Mouse (Mus musculus): ENCODE measurements around the gene Gadd45a.

The Gadd45a gene

DNA sequence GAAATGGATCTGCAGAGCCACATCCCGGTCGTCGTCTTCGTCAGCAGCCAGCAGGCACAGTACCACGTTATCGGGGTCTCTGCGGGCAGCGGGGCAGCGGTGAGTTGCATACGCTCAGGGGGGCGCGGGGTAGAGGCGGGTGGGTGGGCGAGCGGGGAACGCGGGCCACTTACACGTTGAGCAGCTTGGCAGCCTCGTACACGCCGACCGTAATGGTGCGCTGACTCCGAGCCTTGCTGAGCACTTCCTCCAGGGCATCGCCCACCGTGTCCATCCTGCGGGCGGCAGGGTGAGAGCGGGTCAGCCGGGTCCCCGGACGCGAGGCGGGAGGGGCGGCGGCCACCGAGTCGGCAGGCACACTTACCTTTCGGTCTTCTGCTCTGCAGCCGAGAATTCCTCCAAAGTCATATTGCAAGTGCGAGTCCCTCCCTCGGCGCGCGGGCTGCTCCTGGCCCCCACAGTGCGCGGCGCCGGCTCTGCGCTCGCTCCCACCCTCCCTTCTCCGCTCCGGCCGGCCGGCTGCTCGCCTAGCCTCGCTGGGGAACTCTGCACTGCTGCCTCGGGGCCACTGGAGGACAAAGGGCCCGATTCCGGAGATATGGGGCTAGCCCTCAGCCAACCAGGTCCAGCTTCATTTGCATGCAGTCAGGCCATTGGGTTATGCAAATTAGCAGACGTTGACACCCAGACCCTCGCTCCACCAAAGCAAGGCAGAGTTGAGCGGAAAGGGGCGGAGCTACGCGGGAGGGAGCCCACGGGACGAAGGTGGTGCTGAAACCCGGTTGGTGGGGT is at the start of gene Gadd45a:
TSS of gene Gadd45a (minus strand) at position 621 of the 792 bp plus-strand sequence.
- peak; percentile 96 to 99 for DNase-seq

DNA sequence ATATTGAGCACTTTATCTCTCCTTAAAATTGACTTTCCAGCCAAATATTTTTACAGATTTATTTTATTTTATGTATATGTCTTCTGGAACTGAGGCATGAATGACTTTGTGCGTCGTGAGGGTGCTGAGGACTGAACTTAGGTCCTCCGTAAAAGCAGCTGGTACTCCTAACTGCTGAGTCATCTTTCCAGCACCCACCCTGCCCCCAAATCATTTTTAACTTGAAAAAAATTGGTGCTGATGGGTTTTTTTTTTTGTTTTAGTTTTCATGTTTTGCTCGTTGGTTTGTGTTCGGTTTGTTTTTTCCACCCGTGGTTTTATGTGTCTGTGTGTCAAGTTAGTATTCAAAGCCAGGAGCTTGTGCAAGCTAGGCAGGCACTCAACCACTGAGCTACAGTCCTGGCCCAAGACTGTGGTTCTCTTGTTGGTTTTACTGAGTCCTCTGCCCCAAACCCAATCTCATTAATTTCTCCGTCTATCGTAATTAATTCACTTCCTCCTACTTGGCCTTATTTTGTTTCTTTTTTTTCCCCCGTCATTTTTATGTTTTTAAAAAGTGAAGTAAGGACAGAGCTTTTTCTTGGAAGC is 48.7 kb upstream of the Gadd45a start:
- DNase-seq = no peak

DNA sequence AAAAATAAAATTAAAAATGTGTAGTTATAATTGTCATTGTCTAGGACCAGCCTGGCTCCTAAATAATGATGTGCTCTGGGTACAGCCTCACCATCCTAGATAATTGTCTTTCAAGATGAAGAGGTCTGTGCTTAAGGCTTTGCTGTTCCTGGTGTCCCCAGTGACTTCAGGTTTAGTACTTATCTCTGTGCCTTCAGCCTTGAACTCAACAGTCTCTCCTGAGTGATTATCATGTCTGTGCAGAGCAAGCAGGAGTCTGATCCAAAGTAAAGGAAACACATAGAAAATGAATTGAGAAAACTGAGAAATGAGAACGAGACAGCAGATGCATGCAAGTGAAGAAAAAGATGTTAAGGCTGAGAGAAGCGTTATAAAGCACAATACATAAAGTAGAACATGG is 47.2 kb upstream of the Gadd45a start:
- no peak for DNase-seq

DNA sequence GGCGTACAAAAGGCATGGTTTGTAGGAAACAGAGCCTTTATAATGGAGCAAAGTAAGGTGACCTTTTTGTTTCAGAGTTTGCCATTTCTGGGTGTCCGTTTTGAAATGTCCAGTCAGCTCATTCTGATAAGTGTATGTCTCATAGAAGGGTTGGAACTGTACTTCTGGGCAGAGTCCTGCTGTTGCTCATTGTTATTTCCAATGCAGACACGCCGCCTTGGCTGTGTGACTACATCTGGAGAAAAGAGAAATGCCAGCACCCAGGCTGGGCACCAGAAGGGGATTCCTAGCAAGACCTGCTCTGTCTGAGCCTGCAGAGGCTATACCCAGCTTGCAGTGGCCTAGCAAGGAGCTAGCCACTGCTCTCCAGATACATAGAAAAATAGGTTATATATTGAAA is 43.9 kb upstream of the Gadd45a start:
- no peak for DNase-seq

DNA sequence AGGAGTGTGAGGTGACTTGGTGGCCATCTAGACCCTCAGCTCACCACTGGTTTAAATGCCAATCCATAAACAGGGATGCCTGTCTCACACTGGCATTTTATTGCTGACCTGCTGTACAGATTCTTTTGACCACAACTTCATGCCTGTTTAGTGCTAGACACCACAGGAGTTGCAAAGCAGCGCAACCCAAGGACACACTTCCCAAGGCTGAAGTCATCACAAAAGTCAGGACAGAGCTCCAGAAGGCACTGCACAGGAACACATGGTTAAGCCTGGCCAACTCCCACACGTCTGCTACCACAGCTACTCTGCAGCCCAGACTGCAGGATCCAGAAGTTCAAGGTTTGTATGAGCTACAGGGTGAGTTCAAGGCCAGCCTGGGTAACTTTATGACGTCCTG is 40.8 kb upstream of the Gadd45a start:
- DNase-seq = no peak

DNA sequence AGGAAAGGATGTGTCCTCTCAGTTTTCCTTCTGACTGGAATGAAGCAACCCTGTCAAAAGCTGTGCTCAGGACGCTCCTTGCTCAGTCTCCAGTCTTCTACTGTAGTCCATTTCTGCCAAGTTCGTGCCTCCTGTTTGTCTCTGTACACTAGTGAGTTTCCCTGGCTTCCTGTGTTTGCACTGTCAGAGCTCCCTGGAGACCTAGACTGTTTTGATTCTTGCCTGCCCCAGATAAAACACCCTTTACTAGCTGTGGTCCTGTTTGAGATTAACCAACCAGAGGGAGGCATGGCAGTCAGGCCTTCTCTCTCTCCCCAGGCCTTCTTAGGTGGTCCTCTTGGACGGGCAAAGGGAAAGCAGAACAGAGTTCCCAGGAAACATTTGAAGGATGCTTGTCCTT is 40.2 kb upstream of the Gadd45a start:
- DNase-seq = peak; percentile 30 to 45

DNA sequence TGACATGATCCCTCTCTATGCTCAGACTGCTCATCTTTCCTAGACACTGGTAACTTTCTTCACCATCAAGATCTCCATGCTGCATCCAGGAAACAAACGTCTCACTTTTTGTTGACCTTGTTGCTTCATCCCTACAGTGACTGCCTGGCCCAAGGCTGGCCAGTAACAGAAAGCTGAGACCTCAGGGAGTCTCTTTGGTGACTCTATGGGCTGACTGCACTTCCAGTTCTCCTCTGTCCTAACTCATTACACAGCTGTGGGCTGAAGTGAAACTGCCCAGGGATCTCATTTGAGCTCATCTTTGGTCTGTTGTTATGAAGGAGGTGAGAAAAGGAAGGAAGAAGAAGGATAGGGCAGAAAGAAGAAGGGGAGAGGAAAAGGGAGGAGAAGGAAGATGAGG is 39.1 kb upstream of the Gadd45a start:
- DNase-seq = no peak

DNA sequence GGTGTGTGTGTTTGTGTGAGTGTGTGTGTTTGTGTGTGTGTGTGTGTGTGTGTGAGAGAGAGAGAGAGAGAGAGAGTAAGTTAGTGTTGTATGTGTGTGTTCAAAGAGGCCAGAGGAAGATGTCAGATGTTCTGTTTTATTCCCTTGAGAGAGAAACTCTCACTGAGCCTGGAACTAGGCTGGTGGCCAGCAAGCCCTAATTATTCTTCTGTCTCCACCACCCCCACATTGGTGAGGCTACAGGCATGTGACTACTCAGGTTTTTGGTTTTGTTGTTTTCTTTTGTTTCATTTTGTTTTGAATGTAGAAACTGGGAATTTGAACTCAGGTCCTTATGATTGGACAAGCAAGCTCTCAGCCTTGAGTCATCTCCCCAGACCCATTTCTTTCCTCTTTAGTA is 37.6 kb upstream of the Gadd45a start:
- DNase-seq = peak; percentile 49 to 53

DNA sequence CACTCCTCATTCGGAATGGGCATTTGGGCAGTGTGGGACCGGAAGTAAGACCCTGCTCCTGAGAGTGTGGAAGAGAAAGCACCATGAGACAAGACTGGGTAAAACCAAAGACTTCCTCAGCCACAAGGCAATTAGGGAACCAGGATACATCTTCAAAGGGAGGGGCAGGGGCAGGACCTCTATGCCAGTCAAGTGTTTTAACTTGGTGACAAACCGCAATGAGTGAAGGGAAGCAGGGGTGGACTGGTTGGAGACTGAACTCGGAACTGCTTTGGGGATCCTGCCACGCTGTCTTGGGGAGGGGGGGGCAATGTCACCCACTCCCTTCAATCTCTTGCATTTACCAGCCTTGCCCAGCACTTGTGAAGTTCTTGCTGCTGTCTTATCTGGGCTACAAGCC is 36.7 kb upstream of the Gadd45a start:
- no peak for DNase-seq

DNA sequence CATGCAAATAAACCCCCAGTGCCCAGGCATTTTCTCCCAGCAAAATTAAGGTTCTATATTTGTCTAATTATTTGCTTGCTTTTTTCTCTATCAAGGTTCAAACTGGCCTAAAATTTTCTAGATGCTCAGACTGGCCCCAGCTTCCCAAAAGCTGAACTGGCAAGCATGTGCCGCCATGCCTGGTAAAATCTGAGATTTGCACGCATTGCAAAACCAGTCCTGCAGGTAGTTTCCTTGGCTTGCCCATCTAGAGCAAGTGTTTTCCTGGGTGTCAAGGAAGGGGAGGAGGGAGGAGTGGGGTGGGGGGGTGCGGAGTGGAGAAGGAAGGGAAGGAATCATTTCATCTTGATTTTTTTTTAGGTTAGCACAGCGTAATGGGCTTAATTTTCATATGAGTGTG is 36.2 kb upstream of the Gadd45a start:
- peak; percentile 24 to 51 for DNase-seq

DNA sequence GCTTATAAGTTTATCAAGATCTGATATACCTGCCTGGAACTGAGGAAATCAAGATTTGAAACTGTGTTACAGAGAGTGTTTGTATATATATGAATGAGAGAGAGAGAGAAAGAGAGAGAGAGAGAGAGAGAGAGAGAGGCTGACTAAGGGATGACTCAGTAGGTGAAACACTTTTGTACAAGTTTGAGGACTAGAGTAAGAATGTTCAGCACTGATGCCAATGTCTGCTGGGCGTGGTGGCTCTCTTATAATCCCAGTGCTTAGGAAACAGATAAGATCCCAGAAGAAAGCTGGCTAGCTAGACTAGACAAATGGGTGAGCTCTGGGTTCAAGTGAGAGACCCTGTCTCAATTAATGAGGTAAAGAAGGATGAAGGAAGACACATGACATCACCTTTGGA is 34.4 kb upstream of the Gadd45a start:
- no peak for DNase-seq

DNA sequence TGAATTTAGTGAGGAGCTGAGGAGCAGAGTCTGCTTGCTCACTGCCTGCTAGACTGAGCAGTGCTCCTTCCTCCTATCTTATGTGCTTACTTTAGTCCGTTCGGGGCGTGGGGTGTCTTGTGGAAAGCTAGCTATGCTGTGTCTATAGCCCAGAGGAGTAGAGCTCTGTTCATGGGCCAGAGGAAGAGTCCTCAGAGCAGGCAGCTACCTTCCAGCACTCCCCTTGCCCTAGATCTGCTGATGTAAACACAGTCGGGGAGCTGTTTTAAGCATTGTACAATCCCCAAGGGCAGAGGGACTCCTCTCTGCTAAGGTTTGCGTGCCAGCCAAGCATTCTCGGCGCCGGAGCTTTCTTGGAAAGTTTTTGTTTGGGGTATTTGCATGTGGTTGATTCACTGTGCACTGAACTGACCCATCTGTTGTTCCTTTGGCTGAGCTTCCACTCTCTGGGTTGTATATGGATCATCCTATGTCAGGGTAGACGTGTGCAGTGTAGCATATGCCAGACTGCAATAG is 32.6 kb upstream of the Gadd45a start:
- DNase-seq = no peak

DNA sequence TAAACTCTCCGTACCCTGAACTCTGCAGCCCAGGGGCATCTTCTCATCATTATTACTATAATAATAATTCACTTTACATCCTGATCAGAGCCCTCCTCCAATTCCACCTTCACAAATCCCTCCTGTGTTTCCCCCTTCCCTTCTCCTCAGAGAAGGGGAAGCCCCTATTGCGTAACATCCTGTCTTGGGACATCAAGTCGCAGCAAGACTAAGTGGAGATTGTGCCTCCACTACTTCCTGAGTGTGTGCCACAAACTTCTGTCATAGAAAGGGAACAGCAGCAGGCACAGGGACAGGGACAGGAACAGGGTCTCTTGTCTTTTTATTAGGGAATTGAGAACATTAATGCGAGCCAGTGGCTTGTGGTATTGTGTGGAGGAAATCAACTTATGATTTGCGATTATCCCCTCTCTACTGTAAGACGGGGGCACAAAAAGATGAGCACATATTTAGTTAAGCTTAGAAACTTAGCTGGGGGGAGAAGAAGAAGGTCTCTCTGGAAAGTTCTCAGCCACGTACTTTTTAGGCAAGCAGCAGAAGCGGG is 32.0 kb upstream of the Gadd45a start:
- peak in 1 of 2 experiments; percentile 41 for DNase-seq

DNA sequence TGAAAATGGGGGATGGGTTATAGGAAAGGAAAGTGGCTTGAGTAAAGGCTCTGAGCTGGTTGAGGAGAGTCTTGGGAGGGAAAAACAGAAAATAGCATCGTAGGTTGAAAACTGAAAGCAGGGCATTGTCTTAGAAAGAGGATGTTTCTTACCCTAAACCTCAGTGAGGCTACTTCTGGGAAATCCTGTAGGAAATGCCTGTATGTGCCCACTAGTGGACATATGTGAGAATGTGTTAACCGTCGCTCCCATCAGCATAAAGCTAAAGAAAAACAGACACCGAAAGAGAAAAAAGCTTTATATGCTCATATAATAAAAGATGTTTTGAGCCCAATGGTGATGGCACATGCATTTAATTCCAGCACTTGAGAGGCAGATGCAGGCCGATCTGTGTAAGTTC is 22.8 kb upstream of the Gadd45a start:
- no peak for DNase-seq

DNA sequence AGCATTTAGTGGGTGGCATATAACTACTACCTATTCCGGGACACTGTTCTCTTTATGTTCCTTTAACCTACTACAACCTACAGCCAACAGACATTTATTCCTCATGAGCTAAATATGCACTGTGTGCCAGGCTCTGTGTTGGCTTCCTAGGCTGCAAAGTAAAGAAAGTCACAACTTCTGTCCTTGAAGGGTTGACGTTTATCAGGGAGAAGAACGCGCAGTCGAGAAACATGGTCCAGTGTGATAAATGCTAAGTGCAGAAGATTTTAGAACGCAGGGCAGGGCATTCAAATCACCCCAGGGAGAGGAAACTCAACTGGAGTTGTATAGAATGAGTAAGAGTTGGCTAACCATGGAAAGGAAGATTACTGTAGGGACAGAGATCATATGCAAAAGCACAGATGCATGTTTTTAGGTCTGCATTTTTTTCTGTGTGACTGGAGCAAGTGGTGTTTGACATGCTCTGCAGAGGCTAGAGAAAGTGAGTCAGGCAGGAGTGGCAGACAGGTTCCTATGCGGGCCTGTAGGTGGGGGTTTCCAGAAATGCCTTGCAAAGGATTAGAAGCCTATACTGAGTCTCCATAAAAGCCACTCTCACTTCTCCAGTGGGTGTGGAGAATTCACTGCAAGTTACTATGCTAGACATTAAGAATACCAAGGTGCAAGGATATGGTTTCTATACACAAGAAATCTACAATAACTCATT is 20.9 kb upstream of the Gadd45a start:
- no peak for DNase-seq

DNA sequence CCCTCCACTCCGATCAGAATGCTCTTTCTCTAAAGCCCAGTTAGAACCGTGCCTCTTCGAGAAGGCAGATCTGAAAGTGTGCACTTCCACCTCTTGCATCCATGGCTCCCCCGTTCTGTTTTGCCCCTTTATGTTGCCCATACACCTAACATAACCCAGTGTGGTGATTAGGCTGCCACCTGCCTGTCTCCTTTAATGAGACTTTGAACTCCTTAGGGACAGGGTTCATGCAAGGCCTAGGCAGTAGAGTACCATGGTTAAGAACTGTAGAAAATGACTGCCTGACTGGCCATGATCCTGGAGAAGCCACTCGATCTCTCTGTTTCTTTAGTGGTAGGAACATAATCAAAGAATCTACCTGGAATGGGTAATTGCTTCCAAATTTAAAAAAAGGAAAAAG is 20.3 kb upstream of the Gadd45a start:
- no peak for DNase-seq

DNA sequence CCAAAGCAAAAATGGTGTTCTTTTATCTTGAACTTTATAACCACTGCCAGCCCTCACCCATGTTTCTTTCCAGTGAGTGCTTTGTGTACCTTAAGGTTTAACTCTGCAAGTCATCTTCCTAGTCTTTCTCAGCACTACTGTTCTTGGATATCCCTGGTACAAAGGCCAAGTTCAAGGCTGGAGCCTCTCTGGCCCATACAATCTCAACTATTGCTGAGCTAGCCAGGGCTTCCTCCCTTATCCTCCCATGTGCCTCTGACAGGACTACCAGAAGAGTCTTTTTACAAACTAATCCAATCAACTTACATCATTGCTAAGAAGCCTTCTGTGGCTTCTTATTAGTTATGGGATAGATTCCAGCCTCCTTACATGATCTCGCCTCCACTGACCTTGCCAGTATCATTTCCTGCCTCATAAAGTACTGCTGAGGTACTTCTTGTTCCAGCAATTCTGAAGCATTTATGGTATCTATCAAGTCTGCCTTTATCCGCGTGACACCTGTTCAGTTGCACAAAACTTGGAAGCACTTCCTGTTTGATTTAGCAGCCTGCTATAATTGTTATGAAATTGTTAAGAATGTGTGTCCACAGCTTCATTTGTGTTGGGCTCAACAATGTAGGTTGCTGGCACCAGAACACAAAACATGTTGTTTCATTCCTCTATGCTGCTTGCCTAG is 19.8 kb upstream of the Gadd45a start:
- no peak for DNase-seq

DNA sequence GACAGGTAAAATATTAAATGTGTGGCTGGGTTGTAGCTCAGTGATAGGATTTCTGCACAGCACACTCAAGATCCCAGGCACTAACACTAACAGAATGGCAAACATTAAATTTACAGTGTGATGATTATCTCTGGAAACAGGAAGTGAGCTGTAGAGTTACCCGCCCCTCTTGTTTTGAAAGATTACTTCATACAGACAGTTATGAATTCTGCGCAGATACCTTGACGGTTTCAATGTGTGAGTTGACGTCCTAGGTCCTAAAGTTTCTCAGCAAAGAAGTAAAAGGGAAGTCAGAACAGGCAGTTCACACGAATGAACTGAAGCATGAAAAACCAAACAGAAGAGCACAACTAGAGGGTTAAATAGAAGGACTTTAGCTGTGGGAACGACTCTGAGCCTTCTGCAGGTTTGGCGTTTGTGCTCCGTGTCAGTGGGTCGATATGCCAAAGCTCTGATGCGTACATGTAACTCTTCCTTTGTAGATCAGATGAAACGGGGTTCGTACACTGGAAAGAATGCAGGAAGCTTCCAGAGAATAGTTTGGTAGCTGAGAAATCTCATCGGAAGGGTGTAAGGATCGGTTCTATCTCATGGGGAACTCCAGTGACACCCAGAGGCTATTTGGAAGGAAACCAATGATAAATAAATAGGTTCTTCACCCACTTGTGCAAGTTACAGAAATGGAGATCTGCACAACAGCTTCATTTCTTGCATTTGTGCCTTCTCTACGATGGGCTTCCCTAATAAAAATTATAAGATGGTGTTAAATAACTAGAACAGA is 19.0 kb upstream of the Gadd45a start:
- no peak for DNase-seq

DNA sequence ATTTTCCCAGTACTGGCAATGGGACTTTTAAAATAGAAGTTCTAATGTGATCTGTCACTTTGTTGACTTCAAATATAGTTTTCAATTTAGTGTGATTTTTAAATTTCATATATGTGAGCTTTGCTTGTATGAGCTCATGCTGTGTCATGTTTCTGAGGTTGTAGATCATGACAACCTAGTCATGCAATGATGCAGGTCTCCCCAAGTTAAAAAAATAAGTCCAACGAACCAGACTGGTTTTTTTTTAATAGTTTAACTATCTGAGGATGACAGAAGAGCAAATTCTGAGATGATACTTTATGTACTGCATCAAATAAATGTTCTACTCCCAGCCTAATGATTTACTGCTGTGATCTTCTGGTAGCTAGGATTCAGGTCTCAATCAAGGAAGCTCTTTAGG is 12.8 kb upstream of the Gadd45a start:
- no peak for DNase-seq

DNA sequence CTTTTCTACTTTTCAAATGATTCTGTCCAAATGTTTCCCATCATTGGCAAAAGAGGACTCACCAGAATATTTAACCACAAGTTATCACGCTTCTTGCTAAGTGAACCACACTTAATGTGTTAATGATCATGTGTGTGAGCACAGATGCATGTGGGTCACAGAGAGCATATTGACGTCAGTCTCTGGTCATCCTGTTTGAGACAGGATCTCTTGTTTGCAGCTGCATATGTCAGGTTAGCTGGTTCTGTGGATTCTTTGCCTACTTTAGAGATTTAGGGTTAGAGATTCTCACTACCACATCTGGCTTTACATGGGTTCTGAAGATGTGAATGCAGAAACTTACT is 12.4 kb upstream of the Gadd45a start:
- no peak for DNase-seq

DNA sequence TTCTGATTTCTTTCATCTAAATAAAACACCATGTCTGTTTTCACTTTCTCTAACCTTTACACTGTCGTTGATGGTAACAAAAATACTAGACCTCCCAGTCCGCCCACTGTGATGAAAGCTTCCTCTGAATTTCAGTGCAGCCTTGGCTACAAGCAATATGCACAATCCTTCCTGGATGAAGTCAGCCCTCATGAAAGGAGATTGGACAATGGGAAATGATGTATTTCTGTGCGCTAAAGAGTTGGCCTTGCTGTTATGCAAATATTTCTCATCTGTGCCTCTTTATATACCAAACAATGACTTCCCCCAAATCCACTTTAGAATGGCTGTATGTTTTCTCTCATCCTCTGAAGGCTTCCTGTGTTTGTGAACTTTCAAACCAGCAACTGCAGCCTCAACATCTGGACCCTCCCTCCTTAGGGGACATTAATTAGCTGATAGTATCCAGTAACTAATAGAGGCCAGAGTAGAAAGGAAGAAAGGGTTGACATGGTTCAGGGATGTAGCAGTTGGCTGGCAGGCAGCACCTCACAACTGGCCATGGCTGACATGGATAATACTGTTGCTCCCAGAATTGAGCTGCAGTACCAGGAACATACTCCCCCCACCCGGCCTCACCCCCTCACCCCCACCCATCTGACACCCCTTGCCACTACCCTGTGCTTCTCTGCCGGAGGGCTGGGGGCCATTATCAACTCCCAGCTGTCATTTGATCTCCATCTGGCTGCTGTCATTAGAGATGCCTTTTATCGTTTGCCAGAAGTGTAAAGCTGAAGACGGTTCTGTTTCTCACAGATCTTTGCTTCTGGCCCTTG is 11.8 kb upstream of the Gadd45a start:
- no peak for DNase-seq
